Mouse (Mus musculus): Measurements from ENCODE around the gene Gm28374.

DNA sequence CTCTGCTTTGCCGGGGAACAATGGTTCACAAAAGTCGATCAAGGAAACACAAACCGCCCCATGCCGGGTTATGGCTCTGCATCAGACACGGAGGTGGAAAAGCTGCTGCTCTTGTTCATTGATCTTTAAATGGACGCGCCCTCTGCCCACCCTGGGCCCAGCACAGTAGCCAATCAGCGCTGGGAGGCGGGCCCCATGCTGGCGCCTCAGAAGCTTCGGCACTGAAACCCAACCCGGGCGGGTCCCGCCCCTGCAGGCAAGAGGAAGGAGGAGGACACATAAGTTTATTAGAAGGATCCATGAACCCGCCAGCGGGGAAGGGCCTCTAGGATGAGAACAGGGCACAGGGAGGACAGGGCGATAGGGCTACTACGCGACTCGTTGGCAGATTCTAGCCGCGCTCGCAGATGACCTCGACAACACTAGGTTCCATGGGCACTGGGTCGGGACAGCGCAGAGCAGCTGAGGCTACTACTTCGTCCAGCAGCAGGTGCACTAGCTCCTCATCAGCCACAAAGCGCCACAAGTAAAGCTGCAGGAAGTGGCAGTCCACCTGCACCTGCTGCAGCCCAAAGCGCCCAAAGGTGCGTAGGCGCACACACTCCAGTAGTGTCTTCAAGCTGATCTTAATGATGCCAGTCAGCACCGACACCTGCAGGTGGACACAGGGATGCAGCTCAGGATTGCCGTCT lies 14.2 kb downstream of the Gm28374 start, which contains the start of gene Tm7sf2:
- no peak for TF ChIP-seq CTCF (IDR thresholded peaks at IDR 0.05; ENCODE audit: low read depth)
- no peak for TF ChIP-seq EP300 (IDR thresholded peaks at IDR 0.05; ENCODE audit: low read depth)
